ENCODE assay signal across 25 mouse cellular contexts in the genomic region with DNA sequence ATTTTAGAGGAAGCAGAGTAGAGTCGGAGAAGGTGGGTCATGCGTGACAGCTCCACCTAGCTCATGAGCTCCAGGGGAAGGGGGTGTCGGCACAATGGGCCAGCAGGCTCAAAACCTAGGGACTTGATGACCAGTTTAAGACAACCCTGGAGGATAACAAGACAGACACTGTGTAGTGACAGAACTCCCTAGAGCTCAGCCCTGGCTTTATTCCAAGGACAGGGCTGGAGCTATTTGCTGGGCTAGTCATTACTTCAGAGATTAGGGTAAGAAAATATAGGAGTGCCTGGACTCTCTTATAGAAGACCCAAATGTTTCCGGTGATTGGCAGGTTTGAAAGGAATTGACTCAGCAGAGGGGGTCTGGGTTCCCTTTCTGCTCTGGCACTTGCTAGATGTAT. TPM values are rescaled to one million over a fixed set of nuclear protein-coding genes. Genes with fewer than 3 reads are reported as not detected.
DNase-seq lines count a peak whose midpoint lies in the region; ATAC-seq lines count a peak whose summit lies in the region.
"Had no signal": no experiment of that assay in that cellular context is flagged by ENCODE, and none has a peak within 500 bp of the region (broad histone marks: within the 10 kb centered on the region; RNA-seq: fewer than 3 reads in every experiment).

No protein-coding gene starts in this region.

- peak; percentile 48 to 78 for DNase-seq in adrenal gland, adult (ENCODE audit: inconsistent age in 2 of 2, low spot score in 1 of 2)
- DNase-seq in adrenal gland, postnatal 4 days (ENCODE audit: low spot score in 2 of 2) = no peak
- peak; percentile 7 to 35 for DNase-seq in heart, postnatal 14 days
- DNase-seq in heart, adult 18-20 months = no peak
- DNase-seq in limb, embryonic 10.5 days (ENCODE audit: low spot score) = no peak
- peak; percentile 68 for DNase-seq in adrenal gland, postnatal 14 days
- DNase-seq in gastrocnemius, postnatal 4 days (ENCODE audit: low spot score in 2 of 2) = no peak
- DNase-seq: B cell, adult 2 months; cerebellum, adult 11 months; cerebellum, adult 9-10 months; cerebellum, postnatal 36 days; forebrain, postnatal 0 days; gastrocnemius, adult 2 months; gastrocnemius, postnatal 25 days; heart, adult 11 months had no signal

- H3K36me3 ChIP-seq in limb, embryonic 15.5 days = no peaks in the 10 kb centered on the region
- H3K36me3 ChIP-seq in limb, embryonic 10.5 days = no peaks in the 10 kb centered on the region
- H3K36me3 ChIP-seq: embryonic facial prominence, embryonic 10.5 days; G1E; heart, embryonic 12.5 days; hindbrain, embryonic 13.5 days had no signal

- H3K27me3 ChIP-seq in limb, embryonic 15.5 days = no peaks in the 10 kb centered on the region
- no peaks in the 10 kb centered on the region for H3K27me3 ChIP-seq in limb, embryonic 10.5 days (ENCODE audit: low read depth, poor library complexity, severe bottlenecking)
- H3K27me3 ChIP-seq: forebrain, embryonic 13.5 days; heart, embryonic 12.5 days; hindbrain, embryonic 13.5 days had no signal

- H3K4me3 ChIP-seq in limb, embryonic 15.5 days = no peak overlapping the region
- H3K4me3 ChIP-seq in limb, embryonic 10.5 days = no peak overlapping the region
- H3K4me3 ChIP-seq: embryonic facial prominence, embryonic 10.5 days; forebrain, embryonic 13.5 days; gastrocnemius, adult 2 months; heart, embryonic 12.5 days; hindbrain, embryonic 13.5 days had no signal

- H3K27ac ChIP-seq in limb, embryonic 15.5 days = 0 out of 2 replicates have a peak overlapping the region, but pooled peaks have one; percentile 35
- H3K27ac ChIP-seq in limb, embryonic 10.5 days = no peak overlapping the region
- H3K27ac ChIP-seq: embryonic facial prominence, embryonic 10.5 days; forebrain, embryonic 13.5 days; gastrocnemius, adult 2 months; hindbrain, embryonic 13.5 days; hindbrain, postnatal 0 days had no signal

- no peak overlapping the region for H3K4me2 ChIP-seq in limb, embryonic 15.5 days
- H3K4me2 ChIP-seq: forebrain, embryonic 13.5 days; heart, embryonic 12.5 days; hindbrain, embryonic 13.5 days had no signal

- 83% methylated on average over 4 of the region's 4 CpGs for WGBS in limb, embryonic 15.5 days
- 86% methylated on average over 4 of the region's 4 CpGs for WGBS in limb, embryonic 10.5 days

- ATAC-seq in limb, embryonic 15.5 days (ENCODE audit: insufficient number of reproducible peaks, low FRiP score, low TSS enrichment, low read depth) = no peak
- ATAC-seq: CD4-positive, CD25-positive, alpha-beta regulatory T cell, adult 4 months; forebrain, embryonic 13.5 days; forebrain, postnatal 0 days; hindbrain, postnatal 0 days had no signal

- H3K4me1 ChIP-seq in limb, embryonic 15.5 days = peaks cover 7% of the 10 kb centered on the region; the same call in 1 of the 2 replicates
- no peaks in the 10 kb centered on the region for H3K4me1 ChIP-seq in limb, embryonic 10.5 days
- H3K4me1 ChIP-seq: forebrain, embryonic 13.5 days; hindbrain, embryonic 13.5 days had no signal

- no peaks in the 10 kb centered on the region for H3K9me3 ChIP-seq in limb, embryonic 15.5 days
- H3K9me3 ChIP-seq in limb, embryonic 10.5 days (replicated peaks) = no peaks in the 10 kb centered on the region
- H3K9me3 ChIP-seq: forebrain, embryonic 13.5 days; heart, embryonic 12.5 days; hindbrain, embryonic 13.5 days had no signal

- no peak overlapping the region for H3K9ac ChIP-seq in limb, embryonic 15.5 days
- H3K9ac ChIP-seq: forebrain, embryonic 13.5 days; forebrain, postnatal 0 days; heart, embryonic 12.5 days; hindbrain, embryonic 13.5 days had no signal

- intact Hi-C loops in heart, postnatal 14 days (cut with DNase I) = no loop called here

RNA-seq across cellular contexts. Expression of gene Zg16, which starts 13.9 kb away (rescaled TPM):
- total RNA-seq in adrenal gland, postnatal 4 days (2021) = 100 to 1,000 TPM in 1 of 2 experiments, not detected in 1; 137 TPM
- not detected for total RNA-seq in heart, postnatal 14 days (2021)
- total RNA-seq in heart, adult 18-20 months (2021) = not detected
- not detected in 2 replicates for polyA plus RNA-seq in limb, embryonic 15.5 days (2015; fragmentation: Nextera tagmentation; extraction: Ambion mirVana)
- polyA plus RNA-seq in limb, embryonic 10.5 days (2016; fragmentation: Nextera tagmentation; extraction: Ambion mirVana) = not detected in 2 replicates
- total RNA-seq in adrenal gland, postnatal 14 days (2021) = not detected in 2 replicates
- under 1 TPM in 1 of 2 experiments, not detected in 1; 0.47 TPM for total RNA-seq in gastrocnemius, postnatal 4 days (2021)
- total RNA-seq: adrenal gland, adult 18-20 months; forebrain, postnatal 0 days; gastrocnemius, adult 2 months; gastrocnemius, postnatal 25 days; hindbrain, postnatal 0 days had no signal
- polyA plus RNA-seq: embryonic facial prominence, embryonic 10.5 days; embryonic facial prominence, embryonic 14.5 days; forebrain, embryonic 13.5 days; forebrain, postnatal 0 days; G1E; heart, embryonic 12.5 days; hindbrain, embryonic 13.5 days; hindbrain, postnatal 0 days had no signal

RNA-seq across cellular contexts. Expression of gene AI467606, which starts 17.9 kb away (rescaled TPM):
- 1 to 10 TPM; 1.9 to 2.0 TPM for total RNA-seq in adrenal gland, postnatal 4 days (2021)
- total RNA-seq in heart, postnatal 14 days (2021) = 1 to 10 TPM; 1.4 to 3.0 TPM
- 1 to 10 TPM; 1.3 to 2.9 TPM for total RNA-seq in heart, adult 18-20 months (2021)
- polyA plus RNA-seq in limb, embryonic 15.5 days (2015; fragmentation: Nextera tagmentation; extraction: Ambion mirVana) = 5.3 and 6.1 TPM in 2 replicates
- polyA plus RNA-seq in limb, embryonic 10.5 days (2016; fragmentation: Nextera tagmentation; extraction: Ambion mirVana) = 0.36 and 0.86 TPM in 2 replicates
- total RNA-seq in adrenal gland, postnatal 14 days (2021) = 1.3 and 5.7 TPM in 2 replicates
- 1 to 10 TPM; 1.3 to 1.8 TPM for total RNA-seq in gastrocnemius, postnatal 4 days (2021)

RNA-seq across cellular contexts. Expression of gene Kif22, which starts 30.9 kb away (rescaled TPM):
- total RNA-seq in adrenal gland, postnatal 4 days (2021) = 10 to 100 TPM; 45.2 to 45.9 TPM
- total RNA-seq in heart, postnatal 14 days (2021) = 1 to 10 TPM; 4.6 to 8.2 TPM
- 1 to 10 TPM in 1 of 2 experiments, under 1 TPM in 1; 0.93 to 1.0 TPM for total RNA-seq in heart, adult 18-20 months (2021)
- polyA plus RNA-seq in limb, embryonic 15.5 days (2015; fragmentation: Nextera tagmentation; extraction: Ambion mirVana) = 90.7 and 96.9 TPM in 2 replicates
- 215 and 219 TPM in 2 replicates for polyA plus RNA-seq in limb, embryonic 10.5 days (2016; fragmentation: Nextera tagmentation; extraction: Ambion mirVana)
- total RNA-seq in adrenal gland, postnatal 14 days (2021) = 18.9 and 21.7 TPM in 2 replicates
- total RNA-seq in gastrocnemius, postnatal 4 days (2021) = 10 to 100 TPM; 21.7 to 26.2 TPM

RNA-seq across cellular contexts. Expression of gene Maz, which starts 46.4 kb away (rescaled TPM):
- 100 to 1,000 TPM; 240 to 256 TPM for total RNA-seq in adrenal gland, postnatal 4 days (2021)
- total RNA-seq in heart, postnatal 14 days (2021) = 10 to 100 TPM; 81.8 to 91.3 TPM
- 10 to 100 TPM; 55.3 to 57.3 TPM for total RNA-seq in heart, adult 18-20 months (2021)
- polyA plus RNA-seq in limb, embryonic 15.5 days (2015; fragmentation: Nextera tagmentation; extraction: Ambion mirVana) = 49.8 and 54.8 TPM in 2 replicates
- 86.0 and 88.1 TPM in 2 replicates for polyA plus RNA-seq in limb, embryonic 10.5 days (2016; fragmentation: Nextera tagmentation; extraction: Ambion mirVana)
- total RNA-seq in adrenal gland, postnatal 14 days (2021) = 133 and 142 TPM in 2 replicates
- 100 to 1,000 TPM; 129 to 131 TPM for total RNA-seq in gastrocnemius, postnatal 4 days (2021)

RNA-seq across cellular contexts. Expression of gene Qprt, which starts 48.8 kb away (rescaled TPM):
- total RNA-seq in adrenal gland, postnatal 4 days (2021) = 10 to 100 TPM in 1 of 2 experiments, 1 to 10 TPM in 1; 5.7 to 12.0 TPM
- total RNA-seq in heart, postnatal 14 days (2021) = not detected
- under 1 TPM in 1 of 2 experiments, not detected in 1; 0.49 TPM for total RNA-seq in heart, adult 18-20 months (2021)
- polyA plus RNA-seq in limb, embryonic 15.5 days (2015; fragmentation: Nextera tagmentation; extraction: Ambion mirVana) = 4.1 and 6.3 TPM in 2 replicates
- 1.7 TPM in 2 replicates for polyA plus RNA-seq in limb, embryonic 10.5 days (2016; fragmentation: Nextera tagmentation; extraction: Ambion mirVana)
- total RNA-seq in adrenal gland, postnatal 14 days (2021) = 1.8 and 11.4 TPM in 2 replicates
- total RNA-seq in gastrocnemius, postnatal 4 days (2021) = 1 to 10 TPM; 4.6 to 5.2 TPM

Comparison
In these comparisons a context has a peak if more than half of its experiments do, and no peak if none do; other contexts are left out.
1. DNase-seq: peak in adrenal gland, adult (2 of 2), heart, postnatal 14 days (2 of 2) and adrenal gland, postnatal 14 days (single experiment); none in adrenal gland, postnatal 4 days (0 of 2), heart, adult 18-20 months (0 of 2), limb, embryonic 10.5 days (single experiment) and gastrocnemius, postnatal 4 days (0 of 2).